Mouse (Mus musculus) macrophage (primary cell): ENCODE measurements around the gene Fbxw9. TPM values are rescaled to one million over a fixed set of nuclear protein-coding genes. Genes with fewer than 3 reads are reported as not detected.

ENCODE experiments used
- H3K27ac ChIP-seq: fragments of 350-480 bp; formaldehyde crosslinking; 2 replicates; pipeline ENCODE4 v1.9.0; 2021
- H3K36me3 ChIP-seq: fragments of 350-480 bp; formaldehyde crosslinking; 2 replicates; pipeline ENCODE4 v1.9.0; 2021; ENCODE audit errors: inconsistent target
- H3K4me3 ChIP-seq: fragments of 350-480 bp; formaldehyde crosslinking; 2 replicates; pipeline ENCODE4 v1.9.0; 2021; ENCODE audit errors: inconsistent target
- H3K79me2 ChIP-seq: fragments of 350-480 bp; formaldehyde crosslinking; 2 replicates; pipeline ENCODE4 v1.9.0; 2021; ENCODE audit errors: inconsistent target
- WGBS: methylation state at CpG from one replicate; pipeline ENCODE4 v1.1.7; 2026; ENCODE audit warnings: inconsistent platforms; ENCODE audit not compliant: missing documents; 5-methylcytosine and 5-hydroxymethylcytosine counted together
- polyA plus RNA-seq: library from polyadenylated mRNA; stranded (reverse); fragments of 250-400 nt; gene quantifications from 3 replicates; pipeline ENCODE4 v1.2.4, GENCODE M21; 2018; ENCODE audit warnings: inconsistent platforms
- total RNA-seq, 78 experiments: library from RNA; depleted of rRNA; stranded (reverse); fragments of 250-400 nt; gene quantifications; 1 replicate in 9 of 78; 2 replicates in 24 of 78; 3 replicates in 43 of 78; 4 replicates in 2 of 78; pipeline ENCODE4 v1.2.4; 2018; ENCODE audit warnings: inconsistent platforms in 56 of 78

Gene Fbxw9
- 10 to 100 TPM; 13.3 to 54.3 (median 32.7) TPM for total RNA-seq (2018; cell fraction: chromatin; rRNA removed)
- total RNA-seq (2018; cell fraction: cytosol; rRNA removed): 10 to 100 TPM in 8 of 26 experiments, 1 to 10 TPM in 18; 6.3 to 13.1 (median 9.0) TPM
- 10 to 100 TPM in 24 of 26 experiments, 1 to 10 TPM in 2; 7.4 to 35.2 (median 18.6) TPM for total RNA-seq (2018; cell fraction: nucleus; rRNA removed)
- polyA plus RNA-seq: 4.8 to 12.5 TPM (median 8.4 TPM) in 3 replicates

- peak within 1 kb of the TSS; percentile 62 for H3K4me3 ChIP-seq
- H3K79me2 ChIP-seq: no peaks in the 10 kb centered on the region
- peaks cover 8% of the 10 kb centered on the region; the same call in 1 of the 2 replicates for H3K36me3 ChIP-seq
- under 1% methylated on average over 50 of the region's 53 CpGs for WGBS
- no peak within 1 kb of the TSS for H3K27ac ChIP-seq
These were observed at the start of gene Fbxw9 for GRCm38 (mm10) chr8:85059879-85060616. TSS of gene Fbxw9 (plus strand) at chr8:85060055.

GRCm38 (mm10) chr8:85011242-85011641 is 48.6 kb upstream of the Fbxw9 start:
- no peak overlapping the region for H3K27ac ChIP-seq
- H3K79me2 ChIP-seq: no peaks in the 10 kb centered on the region
- no peaks in the 10 kb centered on the region for H3K36me3 ChIP-seq
- 15% methylated on average over 28 of the region's 28 CpGs for WGBS
- no peak overlapping the region for H3K4me3 ChIP-seq

GRCm38 (mm10) chr8:85013230-85013840 is 46.5 kb upstream of the Fbxw9 start:
- 9% methylated on average over 25 of the region's 26 CpGs for WGBS
- peaks cover 10% of the 10 kb centered on the region for H3K36me3 ChIP-seq
- H3K4me3 ChIP-seq: no peak overlapping the region

GRCm38 (mm10) chr8:85014431-85014830 is 45.4 kb upstream of the Fbxw9 start, which contains the start of gene Best2:
TSS of gene Best2 (minus strand) at chr8:85014531.
- no peak within 1 kb of the TSS for H3K27ac ChIP-seq
- whole genome bisulfite sequencing: 70% methylated on average over 1 of the region's 2 CpGs
- H3K36me3 ChIP-seq: peaks cover 21% of the 10 kb centered on the region
- no peaks in the 10 kb centered on the region for H3K79me2 ChIP-seq
- H3K4me3 ChIP-seq: no peak within 1 kb of the TSS

More at GRCm38 (mm10) chr8:85013230-85013840, 46.5 kb upstream of the Fbxw9 start:
- no peaks in the 10 kb centered on the region for H3K79me2 ChIP-seq
- no peak overlapping the region for H3K27ac ChIP-seq

- H3K79me2 ChIP-seq: peaks cover 16% of the 10 kb centered on the region
- 87% methylated on average over 10 of the region's 10 CpGs for WGBS
- H3K4me3 ChIP-seq: no peak overlapping the region
- peaks cover 44% of the 10 kb centered on the region for H3K36me3 ChIP-seq
- H3K27ac ChIP-seq: no peak overlapping the region
These were observed 43.1 kb upstream of the Fbxw9 start for GRCm38 (mm10) chr8:85016724-85017123.

- no peak overlapping the region for H3K4me3 ChIP-seq
- H3K79me2 ChIP-seq: peaks cover 21% of the 10 kb centered on the region
- H3K36me3 ChIP-seq: peaks cover 49% of the 10 kb centered on the region
- WGBS: 87% methylated on average over 5 of the region's 5 CpGs
- H3K27ac ChIP-seq: no peak overlapping the region
These were observed 42.6 kb upstream of the Fbxw9 start for GRCm38 (mm10) chr8:85017209-85017608.

- WGBS: 86% methylated on average over 3 of the region's 3 CpGs
- Histone ChIP-seq H3K79me2 (peaks cover 50% of the 10 kb centered on the region), H3K27ac (no peak overlapping the region), H3K36me3 (peaks cover 61% of the 10 kb centered on the region), H3K4me3 (no peak overlapping the region)
These were observed 38.3 kb upstream of the Fbxw9 start for GRCm38 (mm10) chr8:85021514-85022055.

- Histone ChIP-seq H3K4me3 (peak overlapping the region; percentile 99; the same call in 1 of the 2 replicates), H3K79me2 (peaks cover 68% of the 10 kb centered on the region), H3K36me3 (peaks cover 46% of the 10 kb centered on the region)
These were observed 36.0 kb upstream of the Fbxw9 start for GRCm38 (mm10) chr8:85023846-85024245.

GRCm38 (mm10) chr8:85025098-85025932 is 34.5 kb upstream of the Fbxw9 start, which contains the start of gene Asna1:
TSS of gene Asna1 (minus strand) at chr8:85025281.
- H3K79me2 ChIP-seq: peaks cover 80% of the 10 kb centered on the region
- peak within 1 kb of the TSS; percentile 99 for H3K4me3 ChIP-seq
- peak within 1 kb of the TSS; percentile 98 for H3K27ac ChIP-seq
- 2% methylated on average over 29 of the region's 30 CpGs for WGBS
- H3K36me3 ChIP-seq: peaks cover 40% of the 10 kb centered on the region

More at GRCm38 (mm10) chr8:85023846-85024245, 36.0 kb upstream of the Fbxw9 start:
- 95% methylated on average over 3 of the region's 3 CpGs for WGBS
- peak overlapping the region; percentile 98; the same call in 1 of the 2 replicates for H3K27ac ChIP-seq

GRCm38 (mm10) chr8:85026670-85027515 is 33.0 kb upstream of the Fbxw9 start, which contains the start of gene Trir:
TSS of gene Trir (plus strand) at chr8:85026823.
- under 1% methylated on average over 63 of the region's 75 CpGs for WGBS
- Histone ChIP-seq H3K36me3 (peaks cover 37% of the 10 kb centered on the region), H3K79me2 (peaks cover 80% of the 10 kb centered on the region), H3K27ac (peak within 1 kb of the TSS; percentile 98), H3K4me3 (peak within 1 kb of the TSS; percentile 99)

- Histone ChIP-seq H3K79me2 (peaks cover 80% of the 10 kb centered on the region), H3K4me3 (peak overlapping the region; percentile 97), H3K36me3 (peaks cover 37% of the 10 kb centered on the region), H3K27ac (peak overlapping the region; percentile 69)
- WGBS: 1% methylated on average over 9 of the region's 13 CpGs
These were observed 32.4 kb upstream of the Fbxw9 start for GRCm38 (mm10) chr8:85027516-85027855.

GRCm38 (mm10) chr8:85027922-85028321 is 31.9 kb upstream of the Fbxw9 start:
- Histone ChIP-seq H3K36me3 (peaks cover 39% of the 10 kb centered on the region), H3K27ac (no peak overlapping the region), H3K79me2 (peaks cover 80% of the 10 kb centered on the region), H3K4me3 (peak overlapping the region; percentile 97)
- 31% methylated on average over 2 of the region's 2 CpGs for WGBS

GRCm38 (mm10) chr8:85029271-85029670 is 30.6 kb upstream of the Fbxw9 start:
- Histone ChIP-seq H3K79me2 (peaks cover 76% of the 10 kb centered on the region), H3K27ac (no peak overlapping the region), H3K36me3 (peaks cover 34% of the 10 kb centered on the region), H3K4me3 (no peak overlapping the region)
- 93% methylated on average over 14 of the region's 14 CpGs for WGBS
